Mouse (Mus musculus) lung, postnatal 10 days (tissue): Measurements from ENCODE around the gene Ltbp3.

Experiments
- DNase-seq: peaks from one replicate; pipeline ENCODE4 v3.0.0; 2021

Ltbp3 gene

DNA sequence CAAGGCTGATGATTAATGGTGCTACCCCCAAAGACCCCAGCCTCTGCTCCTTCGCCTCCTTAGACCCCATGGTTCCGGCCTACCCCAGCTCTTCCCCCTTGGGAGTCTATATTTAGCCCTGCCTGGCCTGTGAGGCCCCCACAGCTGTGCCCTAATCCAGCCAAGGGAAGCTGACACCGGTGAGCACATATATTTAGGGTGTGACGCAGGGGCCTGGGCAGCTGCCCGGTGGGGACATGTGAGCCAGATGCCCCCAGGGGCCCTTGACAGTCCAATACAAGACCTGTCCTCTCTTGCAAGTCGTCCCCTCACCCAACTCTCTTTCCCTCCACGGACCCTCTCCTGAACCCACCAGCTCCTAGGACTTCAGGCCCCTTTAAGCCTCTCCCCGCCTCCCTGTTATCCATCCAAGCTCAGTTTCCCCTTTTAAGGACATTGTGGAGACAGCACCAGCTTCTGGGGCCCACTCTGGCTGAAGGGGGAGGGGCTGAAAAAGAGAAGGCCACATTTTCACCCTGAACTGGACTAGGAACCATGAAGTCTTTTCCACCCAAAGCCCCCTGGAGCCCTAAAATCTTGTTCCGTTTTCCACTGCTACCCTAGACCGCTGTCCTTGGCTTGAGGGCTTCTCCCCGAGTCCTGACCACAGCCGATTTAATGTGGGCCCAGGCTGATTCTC is 15.5 kb upstream of the Ltbp3 start:
- no peak for DNase-seq

DNA sequence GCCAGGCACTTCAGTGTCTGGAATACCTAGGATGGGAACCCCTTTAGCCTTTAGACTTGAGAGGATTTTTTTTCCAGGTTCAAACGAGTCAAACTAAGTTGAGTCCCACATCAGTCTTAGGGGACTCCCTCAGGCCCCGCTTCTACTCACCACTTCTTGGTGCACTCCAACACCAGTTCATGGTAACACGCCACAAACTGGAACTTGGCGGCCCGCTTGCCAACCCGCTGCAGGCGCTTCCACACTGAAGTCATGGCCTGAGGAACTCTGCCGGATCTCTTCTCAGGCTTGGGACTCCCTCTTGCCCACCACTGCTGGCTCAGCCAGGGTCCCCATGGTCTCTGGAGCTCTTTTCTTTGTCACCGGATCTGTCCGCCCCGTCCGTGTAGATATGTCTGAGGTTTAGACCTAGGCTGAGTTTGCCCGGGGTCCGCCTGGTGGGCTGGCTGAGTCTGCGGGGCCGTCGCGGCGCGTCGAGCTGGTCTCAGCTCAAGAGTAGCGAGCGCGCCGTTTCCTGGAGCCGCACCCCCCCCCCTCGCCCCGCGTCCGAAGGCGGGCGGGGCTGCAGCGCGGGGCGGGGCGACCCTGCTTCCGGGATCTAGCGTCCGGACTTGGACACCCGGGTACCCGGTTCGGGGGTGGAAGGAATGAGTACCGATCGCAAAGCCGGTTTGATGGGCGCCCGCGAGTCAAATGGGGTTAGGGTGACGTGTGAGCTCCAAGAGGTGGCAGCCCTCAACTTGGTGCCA is 14.8 kb upstream of the Ltbp3 start, which contains the start of gene Ehbp1l1:
TSS of gene Ehbp1l1 (minus strand) at position 551 of the 749 bp plus-strand sequence.
- peak; percentile 85 for DNase-seq

DNA sequence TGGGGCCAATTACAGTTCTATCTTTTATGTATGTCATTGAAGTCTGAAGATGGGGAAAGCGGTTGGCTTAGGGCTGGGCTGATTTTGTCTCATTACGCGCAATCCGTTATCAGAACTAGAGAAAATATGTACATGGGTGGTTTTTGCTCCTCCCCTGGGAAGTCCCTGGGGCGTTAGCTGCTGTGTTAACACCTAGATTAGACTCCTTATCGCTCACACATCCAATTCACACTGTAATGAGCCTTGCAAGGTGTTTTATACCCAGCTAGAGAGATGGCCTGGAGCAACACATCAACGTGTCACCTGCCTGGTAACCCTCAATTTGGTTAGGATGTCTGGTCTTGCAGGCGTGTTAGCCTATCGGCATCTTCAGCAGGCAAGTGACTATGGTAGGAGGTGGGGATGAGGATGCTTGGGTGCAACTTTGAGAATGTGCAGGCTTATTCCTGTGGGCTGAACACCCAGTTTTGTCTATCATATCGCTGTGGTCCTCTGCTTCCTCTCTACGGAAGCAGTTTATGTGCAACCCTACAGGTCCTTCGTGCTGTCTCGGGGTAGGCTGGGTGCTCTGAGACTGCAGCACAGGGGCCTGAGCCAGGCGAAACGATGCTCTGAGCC is 13.6 kb upstream of the Ltbp3 start:
- no peak for DNase-seq

DNA sequence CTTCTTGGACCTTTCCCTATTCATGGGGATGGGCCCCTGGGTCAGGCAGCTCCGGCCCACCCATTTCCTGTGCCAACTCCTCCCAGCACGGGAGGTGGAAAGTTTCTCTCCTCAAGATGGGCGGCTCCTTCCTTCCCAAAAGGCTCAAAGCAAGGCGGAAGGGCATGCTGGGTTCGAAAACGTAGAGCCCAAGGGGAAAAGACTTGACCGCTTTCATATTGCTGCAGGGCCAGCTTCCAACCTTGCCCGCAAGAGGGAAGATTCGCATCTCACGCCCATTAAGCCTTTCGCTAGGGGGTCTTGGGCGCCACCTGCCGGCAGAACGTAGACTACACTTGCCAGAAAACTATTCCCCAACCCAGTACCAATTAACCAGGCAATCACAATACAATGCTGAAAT is 13.0 kb upstream of the Ltbp3 start:
- peak; percentile 93 for DNase-seq

GRCm38 (mm10) chr19:5728631-5729443 is 11.9 kb upstream of the Ltbp3 start:
- peak; percentile 77 for DNase-seq

DNA sequence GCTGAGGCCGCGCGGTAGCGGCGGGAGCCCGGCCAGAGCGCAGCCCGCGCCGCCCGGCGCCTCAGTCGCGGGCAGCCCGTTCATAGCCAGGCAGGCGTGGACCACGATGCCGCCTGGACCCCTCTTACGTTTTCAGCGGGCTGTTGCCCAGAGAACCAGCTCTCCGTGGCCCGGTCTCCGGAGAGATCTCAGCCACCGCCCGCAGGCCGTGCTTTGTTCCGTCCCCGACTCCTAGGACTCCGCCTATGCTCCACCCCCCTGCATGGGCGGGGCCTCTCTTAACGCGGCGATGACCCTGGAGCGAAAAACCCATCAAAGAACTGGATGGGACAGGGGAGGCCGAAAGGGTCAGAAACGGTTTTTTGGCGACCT is 11.3 kb upstream of the Ltbp3 start, which contains the start of gene Fam89b:
TSS of gene Fam89b (minus strand) at position 210 of the 372 bp plus-strand sequence.
- DNase-seq = peak; percentile 97

GRCm38 (mm10) chr19:5730314-5731186 is 10.2 kb upstream of the Ltbp3 start:
- DNase-seq = peak; percentile 61

DNA sequence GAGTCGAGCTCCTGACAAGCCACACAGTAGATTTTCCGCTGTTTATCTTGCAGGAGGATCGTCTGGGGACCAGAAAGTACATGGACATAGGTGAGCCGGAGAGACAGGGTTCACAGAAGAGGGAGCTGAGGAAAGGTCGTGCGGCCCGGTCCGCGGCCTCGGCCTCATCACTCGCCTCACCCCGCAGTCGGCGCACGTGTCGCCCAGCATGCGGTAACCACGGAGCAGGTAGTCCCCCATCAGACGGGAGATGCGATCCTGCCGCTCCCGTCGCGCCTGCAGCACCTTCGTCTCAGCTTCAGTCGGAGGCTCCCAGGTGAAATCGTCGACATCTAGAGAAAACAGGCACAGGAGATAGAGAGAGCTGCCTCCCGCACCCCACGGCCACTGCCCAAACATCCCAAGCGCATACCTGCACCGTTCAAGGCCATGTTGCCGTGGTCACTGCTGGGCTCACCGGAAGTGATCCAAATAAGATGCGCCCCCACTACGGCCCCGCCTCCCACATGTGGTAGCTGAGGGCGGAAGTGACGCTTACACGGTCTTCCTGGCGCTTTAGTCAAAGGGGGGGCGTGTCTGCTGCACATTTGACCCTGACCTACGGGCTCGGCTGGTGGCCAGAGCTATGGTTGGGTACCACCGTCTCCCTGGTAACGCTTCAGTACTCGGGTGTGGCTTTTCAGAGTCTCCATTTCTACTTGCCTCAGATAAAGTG is 9.3 kb upstream of the Ltbp3 start:
- peak; percentile 97 for DNase-seq

DNA sequence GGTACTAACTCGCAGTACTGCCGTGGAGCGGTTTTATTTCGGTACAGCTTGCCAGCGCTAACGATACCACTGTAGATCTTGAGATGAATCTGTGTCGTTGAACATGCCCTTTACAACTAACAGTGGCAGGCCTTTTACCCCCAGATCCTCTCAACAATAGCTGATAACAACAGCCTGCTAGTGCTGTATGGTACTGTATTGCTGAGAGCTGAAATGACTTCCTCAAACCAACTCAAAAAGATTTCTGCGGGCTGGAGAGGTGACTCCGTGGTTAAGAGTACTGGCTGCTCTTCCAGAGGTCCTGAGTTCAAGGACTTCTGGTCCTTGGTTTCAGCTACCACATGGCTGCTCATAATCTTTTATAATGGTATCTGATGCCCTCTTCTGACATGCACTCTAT is 6.4 kb upstream of the Ltbp3 start:
- DNase-seq = no peak

DNA sequence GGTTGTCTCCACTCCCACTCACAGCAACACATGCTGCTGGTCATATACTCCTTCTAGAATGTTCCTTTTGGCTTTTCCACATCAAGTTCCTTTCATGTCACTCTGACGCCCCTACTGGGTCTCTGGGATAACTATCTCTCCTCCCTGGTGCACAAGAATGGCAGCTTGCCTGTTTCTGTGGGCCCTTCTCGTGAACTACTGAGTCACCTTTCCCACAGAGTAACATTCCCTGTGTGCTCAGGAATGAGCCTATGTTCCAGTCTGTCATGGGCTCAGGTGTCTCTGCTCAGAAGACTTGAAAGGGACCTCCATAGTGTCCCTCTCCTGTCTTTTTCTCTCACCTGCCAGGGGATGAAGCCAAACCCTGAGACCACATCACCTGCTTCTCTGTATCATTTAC is 1.3 kb upstream of the Ltbp3 start:
- no peak for DNase-seq

GRCm38 (mm10) chr19:5741641-5742240 is 1.0 kb downstream of the Ltbp3 start:
- peak; percentile 94 for DNase-seq

GRCm38 (mm10) chr19:5742241-5742641 is 1.5 kb downstream of the Ltbp3 start:
- DNase-seq = peak; percentile 48

DNA sequence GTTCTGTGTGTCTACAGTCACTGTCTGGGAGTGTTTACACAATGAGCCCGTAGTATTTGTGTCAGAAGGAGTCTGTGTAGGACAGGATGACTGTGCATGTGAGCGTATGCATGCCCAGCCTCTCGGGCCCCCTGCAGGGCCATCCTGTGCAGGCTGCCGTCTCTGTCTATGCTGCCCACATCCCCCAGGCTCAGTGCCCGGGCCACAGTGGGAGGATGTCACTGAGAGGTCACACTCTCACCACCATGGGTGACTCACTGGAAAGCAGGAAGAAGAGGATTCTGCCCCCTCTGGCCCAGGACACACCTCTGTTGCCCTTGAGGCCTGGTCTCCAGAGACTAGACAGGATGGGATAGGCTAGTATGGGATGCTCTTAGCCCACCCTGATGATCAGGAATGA is 2.9 kb downstream of the Ltbp3 start:
- DNase-seq = peak; percentile 70

DNA sequence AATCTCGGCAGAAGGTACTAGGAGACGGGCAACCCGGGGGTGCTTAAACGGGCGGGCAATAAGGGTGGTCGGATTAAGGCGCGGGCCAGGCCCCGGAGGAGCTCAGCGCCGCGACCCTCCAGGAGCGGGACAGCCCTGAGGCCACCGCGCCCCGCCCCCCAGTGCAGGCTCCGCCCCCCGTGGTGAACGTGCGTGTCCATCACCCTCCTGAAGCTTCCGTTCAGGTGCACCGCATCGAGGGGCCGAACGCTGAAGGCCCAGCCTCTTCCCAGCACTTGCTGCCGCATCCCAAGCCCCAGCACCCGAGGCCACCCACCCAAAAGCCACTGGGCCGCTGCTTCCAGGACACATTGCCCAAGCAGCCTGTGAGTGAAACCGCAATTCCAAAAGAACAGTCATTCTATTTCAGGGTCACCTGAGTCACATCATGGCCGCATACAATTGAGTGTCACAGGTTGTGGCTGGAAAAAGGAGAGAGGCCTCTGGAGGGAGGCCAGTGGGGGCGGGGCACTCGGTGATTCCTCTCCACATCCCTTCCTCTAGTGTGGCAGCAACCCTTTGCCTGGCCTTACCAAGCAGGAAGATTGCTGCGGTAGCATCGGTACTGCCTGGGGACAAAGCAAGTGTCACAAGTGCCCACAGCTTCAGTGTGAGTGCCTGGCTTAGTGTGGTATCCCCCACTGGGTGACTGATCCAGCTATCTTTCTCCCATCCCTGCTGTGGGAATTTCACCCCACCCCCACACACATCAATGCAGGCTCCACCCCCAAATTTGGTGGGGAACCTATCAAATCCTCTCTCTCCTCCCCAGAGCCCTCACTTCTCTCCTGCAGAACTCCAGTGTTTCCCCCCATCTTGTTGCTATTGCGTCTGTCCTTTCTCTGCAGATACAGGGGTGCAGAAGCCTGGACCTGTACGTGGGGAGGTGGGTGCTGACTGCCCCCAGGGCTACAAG is 5.3 kb downstream of the Ltbp3 start:
- peak; percentile 51 for DNase-seq

DNA sequence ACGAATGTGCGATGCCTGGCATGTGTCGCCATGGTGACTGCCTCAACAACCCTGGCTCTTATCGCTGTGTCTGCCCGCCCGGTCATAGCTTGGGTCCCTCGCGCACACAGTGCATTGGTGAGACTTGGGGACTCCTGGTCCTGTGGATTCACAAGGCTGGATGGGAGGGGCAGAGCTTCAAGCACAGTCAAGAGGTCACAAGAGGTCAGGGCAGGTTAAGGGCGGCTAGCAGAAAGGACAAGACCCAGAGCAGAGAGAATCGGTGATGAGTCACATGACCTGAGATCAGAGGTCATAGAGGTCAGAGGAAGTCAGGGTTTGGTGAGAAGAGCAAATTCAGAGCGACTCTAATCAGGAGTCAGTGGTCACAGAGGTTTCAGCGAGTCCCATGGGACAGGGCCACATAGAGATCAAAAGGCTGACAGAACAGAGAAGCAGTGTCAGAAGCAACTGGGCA is 6.2 kb downstream of the Ltbp3 start:
- DNase-seq = no peak

GRCm38 (mm10) chr19:5749476-5749875 is 8.8 kb downstream of the Ltbp3 start:
- DNase-seq = no peak

GRCm38 (mm10) chr19:5750951-5751350 is 10.2 kb downstream of the Ltbp3 start:
- DNase-seq = no peak

DNA sequence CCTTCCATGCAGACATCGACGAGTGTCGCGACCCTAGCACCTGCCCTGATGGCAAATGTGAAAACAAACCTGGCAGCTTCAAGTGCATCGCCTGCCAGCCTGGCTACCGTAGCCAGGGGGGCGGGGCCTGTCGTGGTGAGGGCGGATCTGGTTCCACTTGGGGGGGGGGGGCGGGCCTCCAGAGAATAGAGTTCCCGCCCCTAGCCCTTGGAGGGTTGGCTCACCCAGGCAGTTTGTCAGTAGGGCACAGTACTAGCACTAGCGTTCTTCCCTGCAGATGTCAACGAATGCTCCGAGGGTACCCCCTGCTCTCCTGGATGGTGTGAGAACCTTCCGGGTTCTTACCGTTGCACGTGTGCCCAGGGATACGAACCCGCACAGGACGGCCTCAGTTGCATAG is 11.0 kb downstream of the Ltbp3 start:
- DNase-seq = peak; percentile 73

GRCm38 (mm10) chr19:5756321-5756985 is 15.7 kb downstream of the Ltbp3 start:
- DNase-seq = no peak
